Mouse (Mus musculus) kidney, adult 2 months (tissue): ENCODE data around the gene Rps21. TPM values are rescaled to one million over a fixed set of nuclear protein-coding genes. Genes with fewer than 3 reads are reported as not detected.
A peak's percentile ranks its signal among the peaks of the same experiment; 100 is the strongest.

Source experiments
- DNase-seq: peaks from one replicate; pipeline ENCODE4 v3.0.0; 2021
- H3K27ac ChIP-seq: fragments of 200-500 bp; 2 replicates; pipeline ENCODE4 v1.5.1; 2012; ENCODE audit warnings: low read depth, low read length, control low read depth, inconsistent platforms; ENCODE audit not compliant: insufficient read depth
- H3K27me3 ChIP-seq: fragments of 200-500 bp; replicated peaks from 2 replicates; pipeline ENCODE4 v1.6.1; 2012; ENCODE audit warnings: mild to moderate bottlenecking, moderate library complexity, low read length, inconsistent platforms; ENCODE audit not compliant: control insufficient read depth, insufficient read depth
- H3K36me3 ChIP-seq: fragments of 200-500 bp; 2 replicates; pipeline ENCODE4 v1.6.1; 2012; ENCODE audit warnings: mild to moderate bottlenecking, moderate library complexity, low read length, inconsistent platforms; ENCODE audit not compliant: control insufficient read depth, insufficient read depth
- H3K4me1 ChIP-seq: fragments of 200-500 bp; 2 replicates; pipeline ENCODE4 v1.6.1; 2011; ENCODE audit warnings: low read length; ENCODE audit not compliant: control insufficient read depth, insufficient read depth
- H3K4me3 ChIP-seq: fragments of 200-500 bp; 2 replicates; pipeline ENCODE4 v1.5.1; 2011; ENCODE audit warnings: mild to moderate bottlenecking, low read depth, low read length, control low read depth; ENCODE audit not compliant: insufficient read depth
- CTCF ChIP-seq: fragments of 200-500 bp; conservative IDR thresholded peaks from 2 replicates; pipeline ENCODE4 v1.5.1; 2011; ENCODE audit warnings: low read depth, mild to moderate bottlenecking, control low read depth, low read length, moderate library complexity, mixed read lengths; ENCODE audit not compliant: insufficient read depth, insufficient read length
- POLR2A ChIP-seq: fragments of 200-500 bp; IDR thresholded peaks from one replicate; pipeline ENCODE4 v1.6.1; 2011; ENCODE audit warnings: low read depth, low read length, control low read depth
- WGBS: fragments of 180-500 bp; shearing (Covaris S2); methylation state at CpG from one replicate; pipeline ENCODE4 v1.1.7; 2018; 5-methylcytosine and 5-hydroxymethylcytosine counted together
- polyA plus RNA-seq: library from polyadenylated mRNA; depleted of rRNA; stranded (reverse); fragments of >200 nt; gene quantifications from 2 replicates; pipeline ENCODE4 v1.2.3, GENCODE M21; 2012

The Rps21 gene
- polyA plus RNA-seq, 1 experiment, result 2,294 TPM

GRCm38 (mm10) chr2:180271804-180272395 is 14.7 kb downstream of the Rps21 start:
- Histone ChIP-seq H3K36me3 (no peaks in the 10 kb centered on the region), H3K4me1 (peaks cover 12% of the 10 kb centered on the region; the same call in 1 of the 2 replicates), H3K27ac (no peak overlapping the region), H3K4me3 (no peak overlapping the region), H3K27me3 (no peaks in the 10 kb centered on the region)
- WGBS, result 69% methylated on average over 5 of the region's 5 CpGs
- TF ChIP-seq CTCF, result no peak
- no peak for TF ChIP-seq POLR2A
- no peak for DNase-seq

- Histone ChIP-seq H3K36me3 (no peaks in the 10 kb centered on the region), H3K4me1 (peaks cover 12% of the 10 kb centered on the region; the same call in 1 of the 2 replicates), H3K27me3 (no peaks in the 10 kb centered on the region), H3K27ac (peak overlapping the region; percentile 2; the same call in 1 of the 2 replicates), H3K4me3 (peak overlapping the region; percentile 72)
- TF ChIP-seq CTCF (no peak), POLR2A (no peak)
- under 1% methylated on average over 37 of the region's 37 CpGs for WGBS
- DNase-seq, result peak; percentile 53
These were observed 15.7 kb downstream of the Rps21 start for GRCm38 (mm10) chr2:180272884-180273321.

DNA sequence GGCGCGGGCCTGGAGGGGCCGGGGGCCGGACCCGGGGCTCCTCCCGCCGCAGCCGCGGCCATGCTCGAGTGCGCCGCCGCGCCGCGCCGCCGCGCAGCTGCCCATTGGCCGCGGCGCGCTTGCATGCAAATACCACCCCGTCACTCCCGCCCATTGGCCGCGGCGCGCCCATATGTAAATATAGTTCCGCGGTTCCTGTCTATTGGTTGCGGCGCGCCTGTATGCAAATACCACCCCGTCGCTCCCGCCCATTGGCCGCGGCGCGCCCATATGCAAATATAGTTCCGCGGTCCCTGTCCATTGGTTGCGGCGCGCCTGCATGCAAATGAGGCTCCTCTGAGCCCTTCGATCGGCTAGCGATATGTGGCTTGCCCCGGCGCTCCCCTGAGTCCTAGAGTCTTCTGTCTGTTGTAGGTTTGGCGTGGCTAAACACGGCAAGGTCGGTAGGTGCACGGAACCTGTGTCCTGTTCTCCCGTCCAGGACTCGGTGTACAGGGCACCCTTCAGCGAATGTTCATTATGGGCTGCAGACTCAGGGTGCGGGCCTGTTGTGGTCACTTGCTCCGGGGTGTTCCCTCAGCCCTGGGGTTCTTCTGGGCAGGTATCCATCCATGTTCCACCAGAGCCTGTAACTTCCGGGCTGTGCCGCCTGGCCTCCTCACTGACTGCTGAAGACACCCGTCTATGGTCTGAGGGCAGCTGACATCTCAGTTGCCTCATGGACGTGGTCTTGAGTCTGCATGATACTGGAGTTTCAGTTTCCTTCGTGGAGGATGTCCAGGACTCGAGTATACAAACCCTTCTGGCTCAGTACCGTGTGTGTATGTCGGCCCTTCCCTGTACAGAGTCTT is 16.4 kb downstream of the Rps21 start, which contains the start of gene Cables2:
Gene Cables2, minus strand, starts transcription at position 103 of the 851 bp plus-strand sequence.
- DNase-seq, result peak; percentile 98
- 5% methylated on average over 68 of the region's 68 CpGs for WGBS
- no peak for TF ChIP-seq CTCF
- no peak for TF ChIP-seq POLR2A
- H3K4me3 ChIP-seq, result peak within 1 kb of the TSS; percentile 72
- H3K36me3 ChIP-seq, result no peaks in the 10 kb centered on the region
- H3K27me3 ChIP-seq, result no peaks in the 10 kb centered on the region
- peak within 1 kb of the TSS; percentile 2 for H3K27ac ChIP-seq
- H3K4me1 ChIP-seq, result peaks cover 12% of the 10 kb centered on the region; the same call in 1 of the 2 replicates

DNA sequence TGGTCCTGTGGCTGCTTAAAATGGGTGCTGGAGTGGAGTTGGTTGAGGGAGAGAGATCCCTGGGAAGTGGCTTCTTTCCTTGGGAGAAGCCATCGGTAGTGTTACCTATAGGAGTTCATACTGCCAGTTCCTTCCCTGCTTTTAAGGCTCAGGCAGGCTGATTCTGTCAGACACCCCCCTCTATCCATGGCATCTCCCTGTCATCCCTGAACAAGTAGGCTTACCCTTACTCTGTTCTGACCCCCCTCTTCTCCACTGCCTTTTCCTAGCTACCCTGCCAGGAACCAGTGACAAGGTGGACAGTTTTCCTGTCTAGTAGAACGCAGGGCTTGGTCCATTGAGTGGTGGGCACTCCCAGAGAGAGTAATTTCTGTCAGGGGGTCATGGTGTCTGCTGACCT is 17.3 kb downstream of the Rps21 start:
- Histone ChIP-seq H3K36me3 (no peaks in the 10 kb centered on the region), H3K4me3 (no peak overlapping the region), H3K4me1 (peaks cover 12% of the 10 kb centered on the region; the same call in 1 of the 2 replicates), H3K27me3 (no peaks in the 10 kb centered on the region), H3K27ac (no peak overlapping the region)
- 91% methylated on average over 2 of the region's 2 CpGs for WGBS
- TF ChIP-seq CTCF (no peak), POLR2A (no peak)
- no peak for DNase-seq

DNA sequence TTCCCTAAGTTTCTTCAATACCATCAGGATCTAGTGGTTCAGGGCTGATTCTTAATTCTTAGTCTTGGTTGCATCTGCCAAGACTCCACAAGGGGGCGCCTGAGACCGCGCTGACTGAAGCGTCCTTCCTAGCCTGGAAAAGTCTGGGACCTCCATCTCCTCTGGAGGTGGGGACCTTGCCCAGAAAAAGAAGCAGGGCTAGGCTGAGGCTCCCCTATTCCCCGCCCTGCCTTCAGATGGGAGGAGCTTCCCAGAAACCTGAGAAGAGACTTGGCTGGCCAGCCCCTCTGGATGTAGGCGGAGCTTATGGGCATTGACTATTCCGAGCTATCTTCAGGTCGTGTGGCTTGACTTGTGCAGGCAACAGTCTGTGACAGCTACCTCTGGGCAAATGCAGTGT is 18.7 kb downstream of the Rps21 start:
- TF ChIP-seq POLR2A, result no peak
- peak; percentile 86 for TF ChIP-seq CTCF
- H3K36me3 ChIP-seq, result no peaks in the 10 kb centered on the region
- no peak overlapping the region for H3K27ac ChIP-seq
- 0% methylated on average over 8 of the region's 8 CpGs for WGBS
- no peaks in the 10 kb centered on the region for H3K27me3 ChIP-seq
- peaks cover 12% of the 10 kb centered on the region; the same call in 1 of the 2 replicates for H3K4me1 ChIP-seq
- peak; percentile 85 for DNase-seq
- H3K4me3 ChIP-seq, result no peak overlapping the region

- Histone ChIP-seq H3K4me1 (peaks cover 12% of the 10 kb centered on the region; the same call in 1 of the 2 replicates), H3K36me3 (no peaks in the 10 kb centered on the region), H3K27me3 (no peaks in the 10 kb centered on the region), H3K4me3 (no peak overlapping the region), H3K27ac (no peak overlapping the region)
- no peak for DNase-seq
- TF ChIP-seq CTCF, result no peak
- TF ChIP-seq POLR2A, result no peak
- 51% methylated on average over 4 of the region's 4 CpGs for WGBS
These were observed 19.2 kb downstream of the Rps21 start for GRCm38 (mm10) chr2:180276385-180276784.

DNA sequence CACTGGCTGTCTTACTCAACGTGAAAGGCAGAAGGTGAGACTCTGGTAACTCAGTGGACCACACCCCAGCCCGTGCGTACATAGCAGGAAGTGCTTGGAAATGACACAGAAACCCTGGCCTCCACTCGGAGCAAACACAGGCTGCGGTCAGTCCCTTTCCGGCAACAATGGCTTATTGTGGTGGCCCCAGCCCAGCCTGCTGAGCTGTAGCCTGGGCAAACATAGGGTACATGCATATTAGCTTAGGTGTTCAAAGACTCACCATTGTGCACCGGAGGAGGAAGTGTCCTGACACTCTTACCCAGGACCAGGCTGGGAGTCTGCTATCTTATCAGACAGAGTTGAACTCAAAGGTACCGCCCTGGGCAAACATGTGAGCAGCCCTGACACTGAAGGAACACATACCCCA is 19.7 kb downstream of the Rps21 start:
- WGBS, result 74% methylated on average over 8 of the region's 8 CpGs
- H3K27ac ChIP-seq, result no peak overlapping the region
- DNase-seq, result no peak
- no peaks in the 10 kb centered on the region for H3K36me3 ChIP-seq
- no peaks in the 10 kb centered on the region for H3K27me3 ChIP-seq
- no peak overlapping the region for H3K4me3 ChIP-seq
- TF ChIP-seq POLR2A (no peak), CTCF (no peak)
- H3K4me1 ChIP-seq, result peaks cover 12% of the 10 kb centered on the region; the same call in 1 of the 2 replicates
